Mouse (Mus musculus) forebrain, embryonic 12.5 days (tissue): ENCODE results near the gene Olfr270. TPM values are rescaled to one million over a fixed set of nuclear protein-coding genes. Genes with fewer than 3 reads are reported as not detected.

Experiments used
- ATAC-seq: fragments of 200-750 bp; cut with Nextera tagmentation; 2 replicates; pipeline ENCODE4 v1.8.0; 2017; ENCODE audit warnings: moderate TSS enrichment; ENCODE audit not compliant: low FRiP score
- H3K27ac ChIP-seq: fragments of 300-500 bp; sonication (generic); 2 replicates; pipeline ENCODE4 v1.5.1; 2016; ENCODE audit warnings: mild to moderate bottlenecking
- H3K27me3 ChIP-seq: fragments of 300-500 bp; sonication (generic); 2 replicates; pipeline ENCODE4 v1.6.1; 2016; ENCODE audit warnings: mild to moderate bottlenecking
- H3K36me3 ChIP-seq: fragments of 300-500 bp; sonication (generic); replicated peaks from 2 replicates; pipeline ENCODE4 v1.6.1; 2016; ENCODE audit warnings: mild to moderate bottlenecking
- H3K4me1 ChIP-seq: fragments of 300-500 bp; sonication (generic); 2 replicates; pipeline ENCODE4 v1.6.1; 2016
- H3K4me2 ChIP-seq: fragments of 300-500 bp; sonication (generic); 2 replicates; pipeline ENCODE4 v1.6.1; 2016; ENCODE audit warnings: mild to moderate bottlenecking, moderate library complexity
- H3K4me3 ChIP-seq: fragments of 300-500 bp; sonication (generic); replicated peaks from 2 replicates; pipeline ENCODE4 v1.5.1; 2016; ENCODE audit warnings: mild to moderate bottlenecking
- H3K9ac ChIP-seq: fragments of 300-500 bp; sonication (generic); 2 replicates; pipeline ENCODE4 v1.6.1; 2016; ENCODE audit warnings: mild to moderate bottlenecking
- H3K9me3 ChIP-seq: fragments of 300-500 bp; sonication (generic); 2 replicates; pipeline ENCODE4 v1.6.1; 2016
- WGBS: fragments of 180-500 bp; shearing (Covaris S2); methylation state at CpG from one replicate; pipeline ENCODE4 v1.1.7; 2016; 5-methylcytosine and 5-hydroxymethylcytosine counted together
- polyA plus RNA-seq: library from polyadenylated mRNA; unstranded; fragments of >200 nt; fragmentation: Nextera tagmentation; extraction: Ambion mirVana; gene quantifications from 2 replicates; pipeline ENCODE4 v1.2.1, GENCODE M21; 2016

The Olfr270 gene
- polyA plus RNA-seq, 1 experiment from 2014 or later: not detected

DNA sequence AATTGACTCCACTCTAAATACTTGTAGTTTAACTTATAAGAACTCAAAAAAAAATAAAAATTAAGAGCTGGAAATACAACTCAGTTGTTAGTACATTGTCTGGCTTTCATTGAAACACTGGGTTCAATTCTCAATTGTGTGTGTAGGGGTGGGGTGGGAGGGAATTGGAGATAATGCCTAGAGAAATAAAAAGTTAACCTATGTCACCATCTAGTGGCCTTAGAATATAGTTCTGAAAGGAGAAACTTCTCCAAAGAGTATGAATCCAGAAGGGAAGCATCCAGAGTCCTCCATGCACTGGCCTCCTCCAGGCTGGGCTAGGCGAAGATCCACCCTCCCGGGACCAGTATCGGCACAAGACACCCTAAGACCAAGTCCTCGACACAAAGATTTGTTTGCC, 44.8 kb downstream of the Olfr270 start:
- H3K4me3 ChIP-seq: no peak overlapping the region
- no peak overlapping the region for H3K4me2 ChIP-seq
- no peak overlapping the region for H3K9ac ChIP-seq
- H3K27me3 ChIP-seq: no peaks in the 10 kb centered on the region
- no peak overlapping the region for H3K27ac ChIP-seq
- WGBS: 75% methylated on average over 4 of the region's 4 CpGs
- H3K9me3 ChIP-seq: no peaks in the 10 kb centered on the region
- H3K36me3 ChIP-seq: no peaks in the 10 kb centered on the region
- no peak for ATAC-seq
- peaks cover 4% of the 10 kb centered on the region; the same call in 1 of the 2 replicates for H3K4me1 ChIP-seq

DNA sequence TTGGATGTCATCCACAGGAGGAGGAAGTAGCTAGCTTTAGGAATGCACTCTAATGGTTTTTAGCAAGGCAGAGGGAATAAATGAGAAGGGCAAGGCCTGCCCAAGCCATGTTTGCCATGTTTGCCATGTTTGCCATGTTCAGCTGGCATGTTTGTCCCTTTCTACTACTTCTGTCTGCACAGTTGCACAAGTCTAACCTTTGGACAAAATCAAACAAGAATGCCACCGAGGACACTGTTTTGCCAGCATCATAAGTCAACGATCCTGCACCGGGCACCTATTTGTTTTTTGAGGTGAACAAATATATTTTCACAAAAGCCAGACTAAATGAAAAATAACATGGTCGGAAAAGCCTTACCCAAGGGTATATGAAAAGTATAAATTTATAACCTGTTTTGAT, 45.5 kb downstream of the Olfr270 start:
- 93% methylated on average over 4 of the region's 4 CpGs for WGBS
- Histone ChIP-seq H3K9me3 (no peaks in the 10 kb centered on the region), H3K27ac (no peak overlapping the region), H3K4me2 (no peak overlapping the region), H3K9ac (no peak overlapping the region), H3K36me3 (no peaks in the 10 kb centered on the region), H3K27me3 (no peaks in the 10 kb centered on the region), H3K4me3 (no peak overlapping the region), H3K4me1 (peaks cover 4% of the 10 kb centered on the region; the same call in 1 of the 2 replicates)
- no peak for ATAC-seq

GRCm38 (mm10) chr4:53011732-53012361, 47.5 kb downstream of the Olfr270 start, which contains the start of gene Nipsnap3b:
Gene Nipsnap3b, plus strand, starts transcription at chr4:53011880.
- H3K4me3 ChIP-seq: peak within 1 kb of the TSS; percentile 73
- peak; percentile 95 for ATAC-seq
- H3K27ac ChIP-seq: peak within 1 kb of the TSS; percentile 85
- H3K9ac ChIP-seq: peak within 1 kb of the TSS; percentile 71
- WGBS: under 1% methylated on average over 63 of the region's 63 CpGs
- peaks cover 16% of the 10 kb centered on the region for H3K36me3 ChIP-seq
- H3K4me2 ChIP-seq: peak within 1 kb of the TSS; percentile 50
- H3K27me3 ChIP-seq: no peaks in the 10 kb centered on the region
- H3K9me3 ChIP-seq: no peaks in the 10 kb centered on the region
- H3K4me1 ChIP-seq: peaks cover 4% of the 10 kb centered on the region; the same call in 1 of the 2 replicates

DNA sequence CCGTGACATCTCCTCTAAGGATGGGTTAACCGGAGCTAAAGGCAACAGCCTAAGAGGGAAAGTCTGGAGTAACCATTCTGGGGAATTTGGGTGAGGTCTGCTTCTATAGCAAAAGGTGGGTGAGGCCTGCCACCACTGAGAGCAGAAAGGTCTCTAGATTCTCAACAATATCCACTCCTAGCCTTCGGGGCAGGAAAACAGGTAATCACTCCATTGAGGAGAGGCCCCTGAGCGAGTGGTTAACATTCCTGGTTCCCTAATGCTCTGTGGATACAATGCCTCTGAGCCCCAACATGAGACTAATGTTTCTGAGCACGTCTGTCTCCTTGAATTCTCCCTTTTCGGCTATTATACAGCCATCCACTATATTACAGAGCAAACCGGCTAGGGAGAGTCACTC, 50.1 kb downstream of the Olfr270 start:
- H3K9me3 ChIP-seq: no peaks in the 10 kb centered on the region
- 92% methylated on average over 7 of the region's 7 CpGs for WGBS
- H3K9ac ChIP-seq: no peak overlapping the region
- peaks cover 4% of the 10 kb centered on the region; the same call in 1 of the 2 replicates for H3K4me1 ChIP-seq
- peaks cover 34% of the 10 kb centered on the region for H3K36me3 ChIP-seq
- no peak for ATAC-seq
- no peak overlapping the region for H3K27ac ChIP-seq
- no peak overlapping the region for H3K4me2 ChIP-seq
- H3K4me3 ChIP-seq: no peak overlapping the region
- no peaks in the 10 kb centered on the region for H3K27me3 ChIP-seq

- H3K27me3 ChIP-seq: no peaks in the 10 kb centered on the region
- ATAC-seq: no peak
- no peak overlapping the region for H3K4me3 ChIP-seq
- peaks cover 40% of the 10 kb centered on the region for H3K36me3 ChIP-seq
- H3K4me1 ChIP-seq: peaks cover 4% of the 10 kb centered on the region; the same call in 1 of the 2 replicates
- no peak overlapping the region for H3K4me2 ChIP-seq
- whole genome bisulfite sequencing: 93% methylated on average over 3 of the region's 3 CpGs
- H3K9ac ChIP-seq: no peak overlapping the region
- H3K27ac ChIP-seq: no peak overlapping the region
- no peaks in the 10 kb centered on the region for H3K9me3 ChIP-seq
Measured at GRCm38 (mm10) chr4:53015024-53015423, 50.7 kb downstream of the Olfr270 start.

GRCm38 (mm10) chr4:53018392-53018791, 54.0 kb downstream of the Olfr270 start:
- Histone ChIP-seq H3K9ac (no peak overlapping the region), H3K4me1 (no peaks in the 10 kb centered on the region), H3K27ac (no peak overlapping the region), H3K36me3 (peaks cover 59% of the 10 kb centered on the region), H3K4me3 (no peak overlapping the region), H3K9me3 (no peaks in the 10 kb centered on the region), H3K4me2 (no peak overlapping the region), H3K27me3 (no peaks in the 10 kb centered on the region)
- 94% methylated on average over 1 of the region's 1 CpGs for WGBS
- ATAC-seq: no peak

Other genes starting within 250 kb of the Olfr270 start
- not detected in 2 replicates for gene Olfr275, start 149.9 kb upstream of the Olfr270 start, polyA plus RNA-seq
- not detected in 2 replicates for gene Olfr273, start 105.3 kb upstream of the Olfr270 start, polyA plus RNA-seq
- not detected in 2 replicates for gene Olfr272, start 45.4 kb upstream of the Olfr270 start, polyA plus RNA-seq
- gene Nipsnap3a, start 24.7 kb downstream of the Olfr270 start, polyA plus RNA-seq: not detected in 2 replicates
- 95.1 and 105 TPM in 2 replicates for gene Nipsnap3b, start 47.3 kb downstream of the Olfr270 start, polyA plus RNA-seq
- gene Abca1, start 195.3 kb downstream of the Olfr270 start, polyA plus RNA-seq: 5.9 and 7.5 TPM in 2 replicates